Comparison of ENCODE assay signal across 8 mouse cellular contexts in the genomic region with DNA sequence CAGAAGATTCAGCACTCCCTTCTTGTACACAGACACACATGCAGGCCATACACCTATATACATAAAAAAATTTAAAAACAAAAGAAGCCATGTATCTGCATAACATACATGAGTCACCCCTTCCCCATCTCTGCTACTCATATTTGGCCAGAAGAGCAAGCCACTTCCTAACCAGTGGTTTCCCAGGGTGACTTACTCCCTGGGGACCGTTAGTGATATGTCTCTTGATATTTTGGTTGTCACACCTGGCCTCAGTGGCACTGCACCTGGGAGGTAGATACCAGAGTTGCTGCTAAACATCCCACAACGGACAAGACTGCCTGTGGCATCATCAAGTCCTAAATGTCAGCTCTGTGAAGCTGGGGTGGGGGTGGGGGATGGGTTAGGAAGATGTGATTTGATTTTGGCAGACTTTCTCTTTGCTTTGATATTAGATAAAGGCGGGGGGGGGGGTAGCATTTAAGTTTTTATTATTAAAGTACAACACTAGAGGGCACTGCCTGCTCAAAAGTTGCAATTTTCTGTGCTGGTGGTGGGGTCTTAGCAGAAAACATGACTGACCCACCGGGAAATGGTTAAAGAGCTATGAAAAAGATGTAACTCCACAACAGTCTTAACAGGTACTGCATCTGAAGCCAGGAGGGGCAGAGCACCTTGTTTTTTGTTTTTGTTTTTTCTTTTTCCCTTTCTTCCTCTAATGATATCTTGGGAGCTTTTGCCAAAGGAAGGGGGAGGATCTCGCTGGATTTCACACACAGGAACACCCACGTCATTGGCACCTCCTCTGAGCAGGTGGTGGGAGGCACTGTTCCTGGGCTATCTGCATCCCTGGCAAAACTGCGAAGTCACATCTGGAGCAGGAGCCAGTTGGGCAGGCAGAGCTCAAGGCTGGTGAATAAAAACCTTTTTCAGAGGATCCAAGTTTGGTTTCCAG. TPM values are rescaled to one million over a fixed set of nuclear protein-coding genes. Genes with fewer than 3 reads are reported as not detected.
DNase-seq lines count a peak whose midpoint lies in the region; ATAC-seq and TF ChIP-seq lines count a peak whose summit lies in the region.

No protein-coding gene starts in this region.

- peak; percentile 28; the same call in 1 of the 2 replicates for TF ChIP-seq CTCF in liver, embryonic 14.5 days (IDR thresholded peaks at IDR 0.05; ENCODE audit: low read depth)

- DNase-seq in heart, adult 18-20 months, result peak; percentile 51 to 67
- no peak for DNase-seq in heart, adult 8-10 months (ENCODE audit: low spot score)
- peak; percentile 52 to 57 for DNase-seq in B cell, adult 2 months
- DNase-seq in cerebellum, adult 9-10 months, result peak; percentile 81
- DNase-seq in liver, embryonic 14.5 days (ENCODE audit: low read depth in 3 of 3, low spot score in 3 of 3), result no peak
- no peak for DNase-seq in urinary bladder, postnatal 10 days (ENCODE audit: low spot score)

- no peaks in the 10 kb centered on the region for H3K36me3 ChIP-seq in heart, embryonic 15.5 days
- H3K36me3 ChIP-seq in liver, embryonic 14.5 days (replicated peaks; ENCODE audit: control insufficient read depth, insufficient read depth, low read depth), result no peaks in the 10 kb centered on the region
- H3K36me3 ChIP-seq in stomach, embryonic 14.5 days (ENCODE audit: control insufficient read depth, insufficient read depth, low read length), result no peaks in the 10 kb centered on the region

- peaks cover 19% of the 10 kb centered on the region for H3K4me1 ChIP-seq in heart, embryonic 15.5 days (replicated peaks)
- H3K4me1 ChIP-seq in liver, embryonic 14.5 days (replicated peaks; ENCODE audit: control insufficient read depth in 2 of 2, insufficient read depth in 2 of 2, low read length in 1 of 2), result no peaks in the 10 kb centered on the region
- H3K4me1 ChIP-seq in stomach, embryonic 14.5 days (ENCODE audit: control insufficient read depth, insufficient read depth, low read length), result no peaks in the 10 kb centered on the region

- peak overlapping the region; percentile 22; the same call in 1 of the 2 replicates for H3K4me3 ChIP-seq in heart, embryonic 15.5 days
- no peak overlapping the region for H3K4me3 ChIP-seq in liver, embryonic 14.5 days (ENCODE audit: insufficient read depth in 1 of 2, low read depth in 2 of 2, low read length in 2 of 2)
- no peak overlapping the region for H3K4me3 ChIP-seq in stomach, embryonic 14.5 days (ENCODE audit: low read depth, low read length)

- TF ChIP-seq EP300 in liver, embryonic 14.5 days (IDR thresholded peaks at IDR 0.05; ENCODE audit: low read depth), result no peak

- ATAC-seq in heart, embryonic 15.5 days (replicated peaks; ENCODE audit: insufficient number of reproducible peaks, insufficient read depth, low FRiP score, low read depth), result no peak
- ATAC-seq in liver, embryonic 14.5 days (ENCODE audit: insufficient read depth), result no peak
- ATAC-seq in stomach, embryonic 14.5 days (ENCODE audit: insufficient number of reproducible peaks, insufficient read depth, low FRiP score, low read depth), result no peak

- peak overlapping the region; percentile 38; the same call in 1 of the 2 replicates for H3K27ac ChIP-seq in heart, embryonic 15.5 days
- no peak overlapping the region for H3K27ac ChIP-seq in liver, embryonic 14.5 days
- no peak overlapping the region for H3K27ac ChIP-seq in stomach, embryonic 14.5 days (ENCODE audit: low read length)

- 7% methylated on average over 7 of the region's 7 CpGs for WGBS in heart, embryonic 15.5 days
- WGBS in liver, embryonic 14.5 days (ENCODE audit: insufficient replicate concordance), result 2% methylated on average over 7 of the region's 7 CpGs
- WGBS in stomach, embryonic 14.5 days, result 10% methylated on average over 7 of the region's 7 CpGs

- peak overlapping the region; percentile 55 for H3K4me2 ChIP-seq in heart, embryonic 15.5 days
- no peak overlapping the region for H3K4me2 ChIP-seq in liver, embryonic 14.5 days (ENCODE audit: low read depth)
- H3K4me2 ChIP-seq in stomach, embryonic 14.5 days (replicated peaks; ENCODE audit: low read depth, low read length), result peak overlapping the region; percentile 23; the same call in 1 of the 2 replicates

- H3K9ac ChIP-seq in heart, embryonic 15.5 days, result no peak overlapping the region
- H3K9ac ChIP-seq in liver, embryonic 14.5 days (replicated peaks), result no peak overlapping the region
- no peak overlapping the region for H3K9ac ChIP-seq in stomach, embryonic 14.5 days (replicated peaks; ENCODE audit: low read depth, low read length)

- no peaks in the 10 kb centered on the region for H3K9me3 ChIP-seq in heart, embryonic 15.5 days (replicated peaks)
- H3K9me3 ChIP-seq in liver, embryonic 14.5 days (ENCODE audit: control insufficient read depth, low read length), result no peaks in the 10 kb centered on the region
- H3K9me3 ChIP-seq in stomach, embryonic 14.5 days (ENCODE audit: control insufficient read depth, low read depth, low read length), result no peaks in the 10 kb centered on the region

- H3K27me3 ChIP-seq in heart, embryonic 15.5 days, result no peaks in the 10 kb centered on the region
- H3K27me3 ChIP-seq in liver, embryonic 14.5 days (ENCODE audit: control insufficient read depth, insufficient read depth, low read length), result no peaks in the 10 kb centered on the region; the same call in 1 of the 2 replicates
- H3K27me3 ChIP-seq in stomach, embryonic 14.5 days (ENCODE audit: control insufficient read depth, insufficient read depth, low read length), result no peaks in the 10 kb centered on the region

RNA-seq across cellular contexts. Expression of a gene that starts 30.0 kb away (rescaled TPM):
- total RNA-seq in heart, adult 18-20 months (2021), result 10 to 100 TPM; 64.7 to 68.2 TPM
- 10 to 100 TPM; 55.7 to 68.3 (median 61.1) TPM for total RNA-seq in heart, adult 8-10 months (2022)
- polyA plus RNA-seq in heart, embryonic 15.5 days (2015; fragmentation: Nextera tagmentation; extraction: Ambion mirVana), result 64.3 and 69.6 TPM in 2 replicates
- polyA plus RNA-seq in liver, embryonic 14.5 days (2012; rRNA removed), result 6.1 and 9.0 TPM in 2 replicates
- 3.6 and 5.4 TPM in 2 replicates for polyA plus RNA-seq in liver, embryonic 14.5 days (2014; fragmentation: Nextera tagmentation; extraction: Ambion mirVana)
- polyA plus RNA-seq in stomach, embryonic 14.5 days (2014; fragmentation: Nextera tagmentation; extraction: Ambion mirVana), result 31.3 and 36.3 TPM in 2 replicates

RNA-seq across cellular contexts. Expression of a gene that starts 36.7 kb away (rescaled TPM):
- 10 to 100 TPM; 87.2 to 89.3 TPM for total RNA-seq in heart, adult 18-20 months (2021)
- 10 to 100 TPM; 76.7 to 95.7 (median 82.9) TPM for total RNA-seq in heart, adult 8-10 months (2022)
- 183 and 187 TPM in 2 replicates for polyA plus RNA-seq in heart, embryonic 15.5 days (2015; fragmentation: Nextera tagmentation; extraction: Ambion mirVana)
- 39.5 and 104 TPM in 2 replicates for polyA plus RNA-seq in liver, embryonic 14.5 days (2012; rRNA removed)
- polyA plus RNA-seq in liver, embryonic 14.5 days (2014; fragmentation: Nextera tagmentation; extraction: Ambion mirVana), result 39.5 and 45.3 TPM in 2 replicates
- 54.2 and 61.7 TPM in 2 replicates for polyA plus RNA-seq in stomach, embryonic 14.5 days (2014; fragmentation: Nextera tagmentation; extraction: Ambion mirVana)

Comparison
In these comparisons a context has a peak if more than half of its experiments do, and no peak if none do; other contexts are left out.
1. DNase-seq: peak in heart, adult 18-20 months (2 of 2), B cell, adult 2 months (2 of 2) and cerebellum, adult 9-10 months (single experiment); none in heart, adult 8-10 months (single experiment), liver, embryonic 14.5 days (0 of 3) and urinary bladder, postnatal 10 days (single experiment).